Mouse (Mus musculus) heart, postnatal 10 days (tissue): ENCODE measurements around the gene Mfsd6. TPM values are rescaled to one million over a fixed set of nuclear protein-coding genes. Genes with fewer than 3 reads are reported as not detected.

Source experiments
- DNase-seq, 2 experiments: peaks; one replicate each; pipeline ENCODE4 v3.0.0; 2021
- intact Hi-C: fragments of 180-260 bp; cut with DNase I; formaldehyde crosslinking; loops from one replicate; pipeline ENCODE4 v1.15.1; 2025
- total RNA-seq, 2 experiments: library from RNA; stranded (reverse); gene quantifications; 2 replicates each; pipeline ENCODE4 v1.2.3; 2021

Gene Mfsd6
- total RNA-seq, 2 experiments from 2014 or later: 16.6 to 18.2 TPM

GRCm38 (mm10) chr1:52652601-52653253, 74.5 kb downstream of the Mfsd6 start:
- no peak for DNase-seq
- intact Hi-C loops: no loop called here

GRCm38 (mm10) chr1:52650066-52650465, 77.2 kb downstream of the Mfsd6 start:
- intact Hi-C loops: no loop called here
- no peak for DNase-seq

GRCm38 (mm10) chr1:52648153-52649027, 78.9 kb downstream of the Mfsd6 start:
- intact Hi-C loops: loop anchor here (1.0 to 5.0 kb wide), 6 partner anchors 79 to 384 kb away; partner anchors contain the start of genes Inpp1 and Mfsd6
- DNase-seq: peak; percentile 86 to 89

GRCm38 (mm10) chr1:52640736-52641135, 86.5 kb downstream of the Mfsd6 start:
- intact Hi-C loops: no loop called here
- DNase-seq: no peak

GRCm38 (mm10) chr1:52640266-52640665, 87.0 kb downstream of the Mfsd6 start:
- DNase-seq: no peak
- intact Hi-C loops: no loop called here

GRCm38 (mm10) chr1:52639090-52639489, 88.2 kb downstream of the Mfsd6 start:
- no peak for DNase-seq
- intact Hi-C loops: no loop called here

- intact Hi-C loops: no loop called here
- no peak for DNase-seq
Measured at GRCm38 (mm10) chr1:52638101-52638500, 89.2 kb downstream of the Mfsd6 start.

- DNase-seq: no peak
- intact Hi-C loops: no loop called here
Measured at GRCm38 (mm10) chr1:52635932-52636331, 91.3 kb downstream of the Mfsd6 start.

GRCm38 (mm10) chr1:52634251-52634650, 93.0 kb downstream of the Mfsd6 start:
- DNase-seq: no peak
- intact Hi-C loops: loop anchor here (5.0 kb wide), 1 partner anchor 487 kb away; no protein-coding TSS in a partner anchor

GRCm38 (mm10) chr1:52631570-52631969, 95.7 kb downstream of the Mfsd6 start:
- intact Hi-C loops: loop anchor here (2.0 to 5.0 kb wide), 2 partner anchors 133 to 484 kb away; no protein-coding TSS in a partner anchor

GRCm38 (mm10) chr1:52630937-52631299, 96.3 kb downstream of the Mfsd6 start:
- intact Hi-C loops: loop anchor here (1.0 to 5.0 kb wide), 3 partner anchors 132 to 484 kb away; no protein-coding TSS in a partner anchor

More at GRCm38 (mm10) chr1:52631570-52631969, 95.7 kb downstream of the Mfsd6 start:
- DNase-seq: no peak

GRCm38 (mm10) chr1:52630248-52630936, 96.9 kb downstream of the Mfsd6 start, which contains the start of gene Nemp2:
Gene Nemp2 (plus strand): TSS chr1:52630703.
- peak; percentile 94 to 96 for DNase-seq
- intact Hi-C loops: loop anchor here (1.0 to 5.0 kb wide), 3 partner anchors 132 to 483 kb away; no protein-coding TSS in a partner anchor

More at GRCm38 (mm10) chr1:52630937-52631299, 96.3 kb downstream of the Mfsd6 start:
- no peak for DNase-seq

- intact Hi-C loops: no loop called here
- DNase-seq: no peak
Measured at GRCm38 (mm10) chr1:52620442-52620841, 106.8 kb downstream of the Mfsd6 start.

- intact Hi-C loops: no loop called here
- peak in 1 of 2 experiments; percentile 22 for DNase-seq
Measured at GRCm38 (mm10) chr1:52618217-52618616, 109.0 kb downstream of the Mfsd6 start.

- no peak for DNase-seq
- intact Hi-C loops: no loop called here
Measured at GRCm38 (mm10) chr1:52608486-52608885, 118.8 kb downstream of the Mfsd6 start.

- intact Hi-C loops: no loop called here
- no peak for DNase-seq
Measured at GRCm38 (mm10) chr1:52607700-52608099, 119.6 kb downstream of the Mfsd6 start.

Other genes starting within 250 kb of the Mfsd6 start
- 10 to 100 TPM; 30.9 to 33.3 TPM for gene Nab1, start 226.8 kb downstream of the Mfsd6 start, total RNA-seq
- 1 to 10 TPM; 2.2 to 2.3 TPM for gene Nemp2, start 96.8 kb downstream of the Mfsd6 start, total RNA-seq
- 10 to 100 TPM; 23.0 to 25.8 TPM for gene Inpp1, start 90.2 kb upstream of the Mfsd6 start, total RNA-seq
- gene Hibch, start 117.5 kb upstream of the Mfsd6 start, total RNA-seq: 10 to 100 TPM; 62.1 to 63.6 TPM